Mouse (Mus musculus) ES-Bruce4 (cell line): Measurements from ENCODE around the gene Gm44503. TPM values are rescaled to one million over a fixed set of nuclear protein-coding genes. Genes with fewer than 3 reads are reported as not detected.

Experiments used
- H3K27ac ChIP-seq: 2 replicates; pipeline ENCODE4 v1.5.1; 2012; ENCODE audit warnings: low read length, inconsistent platforms; ENCODE audit not compliant: insufficient read depth
- H3K27me3 ChIP-seq: 2 replicates; pipeline ENCODE4 v1.6.1; 2012; ENCODE audit warnings: mild to moderate bottlenecking, low read length, inconsistent platforms; ENCODE audit not compliant: control insufficient read depth, poor library complexity, insufficient read depth, severe bottlenecking
- H3K36me3 ChIP-seq: 2 replicates; pipeline ENCODE4 v1.6.1; 2012; ENCODE audit warnings: inconsistent platforms, mild to moderate bottlenecking, low read length, moderate library complexity; ENCODE audit not compliant: control insufficient read depth, poor library complexity, insufficient read depth, severe bottlenecking
- H3K4me1 ChIP-seq: one replicate; pipeline ENCODE4 v1.8.1; 2011; ENCODE audit warnings: low read length; ENCODE audit not compliant: control insufficient read depth, insufficient read depth
- H3K4me3 ChIP-seq: 2 replicates; pipeline ENCODE4 v1.5.1; 2011; ENCODE audit warnings: low read depth, mild to moderate bottlenecking, low read length
- H3K9ac ChIP-seq: 2 replicates; pipeline ENCODE4 v1.6.1; 2012; ENCODE audit warnings: low read depth, mild to moderate bottlenecking, inconsistent platforms; ENCODE audit not compliant: poor library complexity, severe bottlenecking
- H3K9me3 ChIP-seq: replicated peaks from 2 replicates; pipeline ENCODE4 v1.6.1; 2012; ENCODE audit warnings: mild to moderate bottlenecking, low read length, inconsistent platforms; ENCODE audit not compliant: control insufficient read depth, poor library complexity, insufficient read depth, severe bottlenecking
- CTCF ChIP-seq: IDR thresholded peaks from one replicate; pipeline ENCODE4 v1.8.1; 2011; ENCODE audit warnings: low read depth, low read length
- EP300 ChIP-seq: IDR thresholded peaks from 2 replicates; pipeline ENCODE4 v1.6.1; 2011; ENCODE audit warnings: low read depth, low read length; ENCODE audit not compliant: insufficient read depth
- POLR2A ChIP-seq: IDR thresholded peaks from one replicate; pipeline ENCODE4 v1.8.1; 2011; ENCODE audit warnings: low read length; ENCODE audit not compliant: insufficient read depth
- polyA plus RNA-seq: library from polyadenylated mRNA; stranded (reverse); fragments of >200 nt; gene quantifications from 2 replicates; pipeline ENCODE4 v1.2.4, GENCODE M21; 2011; ENCODE audit warnings: low read depth; ENCODE audit not compliant: missing spikeins, insufficient read depth, insufficient read length

Gene Gm44503
- polyA plus RNA-seq, 1 experiment: not detected

DNA sequence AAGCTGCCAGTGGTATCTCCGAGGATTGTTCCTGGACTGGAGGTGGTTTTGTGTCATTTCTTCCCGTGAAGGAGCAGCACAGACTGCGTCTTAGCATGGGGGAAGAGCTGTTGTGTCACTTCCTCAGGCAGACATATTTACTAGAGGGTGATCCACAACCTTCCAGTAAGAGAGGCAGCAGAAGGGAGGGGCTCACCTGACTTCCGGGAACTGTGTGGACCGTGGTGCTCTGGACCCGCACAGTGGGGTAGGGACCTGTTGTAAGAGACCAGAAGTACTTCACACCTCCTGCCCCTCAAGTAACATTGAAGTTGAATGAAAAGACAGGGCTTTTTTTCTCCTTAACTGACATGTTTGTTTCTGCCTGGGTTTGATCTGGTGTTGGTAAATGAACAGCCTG, 46.5 kb downstream of the Gm44503 start:
- no peak for TF ChIP-seq EP300
- TF ChIP-seq POLR2A: no peak
- no peak for TF ChIP-seq CTCF
- H3K27ac ChIP-seq: no peak overlapping the region
- H3K4me3 ChIP-seq: no peak overlapping the region
- no peak overlapping the region for H3K9ac ChIP-seq
- H3K9me3 ChIP-seq: no peaks in the 10 kb centered on the region
- H3K27me3 ChIP-seq: no peaks in the 10 kb centered on the region
- 0 out of 2 replicates have a peak, but pooled peaks cover under 1% of the 10 kb centered on the region for H3K36me3 ChIP-seq
- H3K4me1 ChIP-seq: no peaks in the 10 kb centered on the region

DNA sequence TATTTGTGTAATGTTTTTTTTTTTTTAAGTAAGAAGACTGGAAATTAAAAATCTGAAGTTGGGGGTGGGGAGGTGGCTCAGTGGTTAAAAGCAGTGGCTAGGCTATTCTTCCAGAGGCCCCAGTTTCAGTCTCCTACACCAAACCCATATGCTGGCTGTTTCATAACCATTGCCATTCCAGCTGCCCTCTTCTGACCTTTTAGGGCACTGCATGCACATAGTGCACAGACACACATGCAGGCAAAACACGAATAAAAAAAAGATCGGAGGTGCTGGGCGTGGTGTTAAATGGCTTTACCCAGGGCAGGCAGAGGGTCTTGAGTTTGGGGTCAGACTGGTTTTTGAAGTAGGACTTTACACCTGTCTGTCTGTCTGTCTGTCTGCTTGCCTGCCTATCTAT, 47.5 kb downstream of the Gm44503 start:
- no peaks in the 10 kb centered on the region for H3K9me3 ChIP-seq
- no peak overlapping the region for H3K9ac ChIP-seq
- no peaks in the 10 kb centered on the region for H3K27me3 ChIP-seq
- H3K4me3 ChIP-seq: no peak overlapping the region
- H3K4me1 ChIP-seq: no peaks in the 10 kb centered on the region
- no peak for TF ChIP-seq POLR2A
- H3K27ac ChIP-seq: no peak overlapping the region
- peaks cover 6% of the 10 kb centered on the region; the same call in 1 of the 2 replicates for H3K36me3 ChIP-seq

DNA sequence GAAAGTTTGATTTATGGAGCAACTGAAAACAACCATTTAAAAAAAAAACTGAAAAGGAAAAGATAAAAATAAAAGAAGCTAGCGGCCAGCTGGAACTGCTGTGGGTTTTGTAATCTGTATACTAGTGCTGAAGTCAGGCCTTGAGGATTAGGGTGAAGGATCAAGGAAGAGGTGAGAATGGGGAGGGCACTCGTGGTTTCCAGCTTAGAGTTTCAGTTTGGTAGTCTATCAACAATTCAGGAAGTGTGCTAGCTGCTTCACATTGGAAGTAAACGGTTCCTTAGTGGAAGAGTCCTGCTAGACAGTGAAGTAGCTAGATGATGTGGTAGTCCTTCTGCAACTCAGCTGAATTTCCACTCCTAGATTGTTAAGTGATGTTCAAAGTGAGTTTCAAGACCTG, 49.7 kb downstream of the Gm44503 start:
- H3K27ac ChIP-seq: no peak overlapping the region
- no peak overlapping the region for H3K4me3 ChIP-seq
- H3K4me1 ChIP-seq: no peaks in the 10 kb centered on the region
- no peaks in the 10 kb centered on the region for H3K9me3 ChIP-seq
- H3K9ac ChIP-seq: no peak overlapping the region
- no peaks in the 10 kb centered on the region for H3K27me3 ChIP-seq
- TF ChIP-seq CTCF: no peak
- TF ChIP-seq POLR2A: no peak
- TF ChIP-seq EP300: no peak
- peaks cover 11% of the 10 kb centered on the region for H3K36me3 ChIP-seq

DNA sequence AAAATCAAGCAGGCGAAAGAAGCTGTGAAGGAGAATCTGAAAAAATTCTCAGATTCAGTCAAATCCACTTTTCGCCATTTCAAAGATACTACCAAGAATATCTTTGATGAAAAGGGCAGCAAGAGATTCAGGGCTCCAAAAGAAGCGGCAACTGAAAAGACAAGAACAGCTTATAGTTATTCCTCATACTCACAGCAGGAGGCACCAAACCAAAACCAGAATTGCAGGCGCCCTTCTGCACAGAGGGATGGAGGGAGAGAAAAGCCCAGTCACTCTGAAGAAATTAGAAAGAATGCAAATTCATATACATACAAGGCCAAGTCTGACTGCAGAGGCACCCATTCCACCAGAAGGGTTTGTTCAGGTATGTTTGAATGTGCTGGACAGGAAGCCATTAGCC, 54.0 kb downstream of the Gm44503 start:
- TF ChIP-seq POLR2A (no peak), CTCF (no peak)
- peaks cover 30% of the 10 kb centered on the region for H3K36me3 ChIP-seq

DNA sequence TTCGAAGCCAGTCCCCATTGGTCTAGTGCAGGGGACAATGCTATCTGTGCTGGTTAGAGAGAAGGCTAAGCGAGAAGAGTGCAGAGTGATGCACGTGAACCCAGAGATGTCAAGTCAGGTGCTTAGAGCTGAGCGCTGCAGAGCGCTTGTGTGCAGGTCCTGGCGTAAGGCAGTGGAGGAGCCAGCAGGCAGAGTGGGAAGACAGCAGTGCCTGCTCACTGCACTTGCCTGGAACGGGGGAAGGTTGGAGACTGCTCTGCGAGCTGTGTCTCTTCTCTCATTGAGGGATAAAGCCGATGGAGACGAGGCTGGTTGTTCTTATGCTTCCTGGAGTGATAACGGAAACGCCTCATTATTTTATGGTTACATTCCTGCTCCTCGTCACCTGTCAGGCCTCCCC, 56.1 kb downstream of the Gm44503 start:
- no peak overlapping the region for H3K9ac ChIP-seq
- TF ChIP-seq CTCF: no peak
- TF ChIP-seq POLR2A: no peak
- no peak for TF ChIP-seq EP300
- no peak overlapping the region for H3K4me3 ChIP-seq
- no peaks in the 10 kb centered on the region for H3K27me3 ChIP-seq
- no peaks in the 10 kb centered on the region for H3K4me1 ChIP-seq
- H3K36me3 ChIP-seq: peaks cover 30% of the 10 kb centered on the region
- no peaks in the 10 kb centered on the region for H3K9me3 ChIP-seq
- no peak overlapping the region for H3K27ac ChIP-seq

More for the DNA sequence above, 54.0 kb downstream of the Gm44503 start:
- H3K4me3 ChIP-seq: no peak overlapping the region
- no peaks in the 10 kb centered on the region for H3K4me1 ChIP-seq
- no peaks in the 10 kb centered on the region for H3K27me3 ChIP-seq
- H3K9me3 ChIP-seq: no peaks in the 10 kb centered on the region
- H3K27ac ChIP-seq: no peak overlapping the region
- no peak overlapping the region for H3K9ac ChIP-seq

DNA sequence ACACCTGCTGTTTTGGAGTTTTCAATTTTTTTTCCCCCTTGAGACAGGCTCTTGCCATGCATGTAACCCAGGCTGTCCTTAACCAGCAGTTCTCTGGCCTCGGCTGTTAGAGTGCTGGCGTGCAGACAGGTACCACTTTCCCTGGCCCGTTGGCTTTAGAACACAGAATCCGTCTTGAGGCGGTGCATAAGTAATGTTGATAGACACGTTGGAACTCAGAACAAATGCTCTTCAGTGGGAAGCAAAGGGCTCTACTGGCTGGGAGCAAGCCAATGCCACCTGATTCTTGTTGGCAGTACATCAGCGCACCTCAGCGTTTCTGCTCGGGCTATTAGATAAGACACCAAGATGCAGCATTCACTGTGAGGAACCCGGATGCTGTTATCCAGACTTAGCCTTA, 61.2 kb downstream of the Gm44503 start:
- Histone ChIP-seq H3K27ac (no peak overlapping the region), H3K36me3 (peaks cover 17% of the 10 kb centered on the region), H3K27me3 (no peaks in the 10 kb centered on the region), H3K9me3 (no peaks in the 10 kb centered on the region), H3K4me3 (no peak overlapping the region), H3K9ac (no peak overlapping the region), H3K4me1 (no peaks in the 10 kb centered on the region)
- TF ChIP-seq POLR2A: no peak
- no peak for TF ChIP-seq CTCF
- TF ChIP-seq EP300: no peak

DNA sequence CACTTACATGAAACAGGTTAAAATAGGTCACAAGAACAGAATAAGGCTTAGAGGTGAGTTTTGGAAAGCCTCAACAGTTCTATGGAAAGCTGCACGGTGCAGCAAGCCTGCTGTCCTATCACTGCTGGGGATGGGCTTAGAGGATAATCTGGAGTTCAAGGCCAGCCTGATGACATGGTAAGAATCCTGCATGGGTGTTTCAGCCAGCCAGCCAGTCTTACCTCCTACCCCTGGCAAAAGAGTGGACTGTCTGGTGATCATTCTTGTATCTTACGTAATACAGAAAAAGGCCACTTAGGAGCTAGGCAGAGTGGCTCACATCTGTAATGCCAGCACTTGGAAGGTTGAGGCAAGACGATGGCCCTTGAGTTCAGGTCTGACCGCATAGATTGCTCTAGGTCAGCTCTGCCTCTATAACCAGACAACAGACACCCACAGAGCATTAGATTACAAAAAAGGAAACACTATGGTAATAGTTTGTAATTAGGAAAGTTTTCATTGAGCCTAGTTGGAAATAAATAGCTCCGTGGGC, 62.0 kb downstream of the Gm44503 start:
- H3K9ac ChIP-seq: no peak overlapping the region
- no peak overlapping the region for H3K4me3 ChIP-seq
- peaks cover 16% of the 10 kb centered on the region for H3K36me3 ChIP-seq
- no peaks in the 10 kb centered on the region for H3K9me3 ChIP-seq
- H3K4me1 ChIP-seq: no peaks in the 10 kb centered on the region
- TF ChIP-seq EP300: no peak
- no peak for TF ChIP-seq CTCF
- no peak for TF ChIP-seq POLR2A
- no peaks in the 10 kb centered on the region for H3K27me3 ChIP-seq
- H3K27ac ChIP-seq: no peak overlapping the region
